Mouse (Mus musculus) small intestine, adult 2 months (tissue): ENCODE data around the gene Sipa1l3.

ENCODE experiments used
- CTCF ChIP-seq: fragments of 200-500 bp; IDR thresholded peaks from 2 replicates; pipeline ENCODE4 v1.5.1; 2012; ENCODE audit warnings: low read depth, mild to moderate bottlenecking, control low read depth, inconsistent platforms, low read length, moderate library complexity, mixed read lengths; ENCODE audit not compliant: insufficient replicate concordance, insufficient read length; ENCODE audit errors: extremely low read depth
- POLR2A ChIP-seq: fragments of 200-500 bp; IDR thresholded peaks from 2 replicates; pipeline ENCODE4 v1.6.1; 2012; ENCODE audit warnings: low read depth, mild to moderate bottlenecking, control low read depth, inconsistent platforms, low read length, moderate library complexity

DNA sequence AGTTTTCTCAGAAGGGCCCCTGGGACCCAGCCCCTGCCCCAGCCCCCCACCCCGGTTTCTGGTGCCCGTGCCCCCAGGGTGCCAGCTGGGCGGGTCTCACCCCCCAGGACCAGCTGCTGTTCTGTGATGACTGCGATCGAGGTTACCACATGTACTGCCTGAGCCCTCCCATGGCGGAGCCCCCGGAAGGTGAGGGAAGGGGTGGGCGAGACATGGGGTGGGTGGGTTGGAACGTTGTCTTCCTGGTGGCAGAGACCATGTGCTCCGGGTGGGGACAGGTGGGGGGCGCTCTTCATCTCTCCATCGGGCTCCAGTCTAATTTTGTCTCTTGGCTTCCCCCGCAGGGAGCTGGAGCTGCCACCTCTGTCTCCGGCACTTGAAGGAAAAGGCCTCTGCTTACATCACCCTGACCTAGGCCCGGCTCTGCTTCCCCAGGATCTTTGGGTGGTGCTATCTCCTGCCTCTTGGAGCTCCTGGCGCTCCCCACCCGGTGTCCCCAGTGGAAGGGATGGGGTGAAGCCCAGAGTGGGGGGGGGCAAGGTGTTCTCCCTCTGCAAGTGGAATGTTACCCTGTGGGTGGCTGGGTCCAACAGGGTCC lies 202.2 kb downstream of the Sipa1l3 start:
- TF ChIP-seq CTCF (no peak), POLR2A (no peak)
